Mouse (Mus musculus) frontal cortex, postnatal 14 days (tissue): Measurements from ENCODE around the gene Slc39a1.
"Not testable (repeated sequence)": the region's sequence is repeated elsewhere in the genome, so short reads cannot be mapped to it uniquely, and the experiment has no call there.

Source experiments
- DNase-seq, 2 experiments: peaks; one replicate each; pipeline ENCODE4 v3.0.0; 2022; ENCODE audit warnings: low spot score in 2 of 2

Slc39a1 gene

GRCm38 (mm10) chr3:90265932-90266741 is 18.2 kb downstream of the Slc39a1 start:
- DNase-seq = no peak

- no peak for DNase-seq
Observed at GRCm38 (mm10) chr3:90266901-90267775, 19.2 kb downstream of the Slc39a1 start.

- DNase-seq = no peak
Observed at GRCm38 (mm10) chr3:90268190-90268589, 20.2 kb downstream of the Slc39a1 start.

GRCm38 (mm10) chr3:90268971-90269370 is 21.0 kb downstream of the Slc39a1 start:
- no peak for DNase-seq

GRCm38 (mm10) chr3:90270784-90271183 is 22.8 kb downstream of the Slc39a1 start:
- DNase-seq = no peak

GRCm38 (mm10) chr3:90272170-90272569 is 24.2 kb downstream of the Slc39a1 start:
- DNase-seq = no peak

- no peak for DNase-seq
Observed at GRCm38 (mm10) chr3:90273855-90274254, 25.9 kb downstream of the Slc39a1 start.

- DNase-seq = no peak
Observed at GRCm38 (mm10) chr3:90275286-90275685, 27.3 kb downstream of the Slc39a1 start.

GRCm38 (mm10) chr3:90276858-90277257 is 28.9 kb downstream of the Slc39a1 start:
- no peak for DNase-seq

GRCm38 (mm10) chr3:90277793-90278192 is 29.8 kb downstream of the Slc39a1 start:
- DNase-seq = no peak

GRCm38 (mm10) chr3:90278211-90278610 is 30.2 kb downstream of the Slc39a1 start:
- DNase-seq = no peak

GRCm38 (mm10) chr3:90279216-90279615 is 31.2 kb downstream of the Slc39a1 start:
- no peak for DNase-seq

GRCm38 (mm10) chr3:90279743-90280142 is 31.8 kb downstream of the Slc39a1 start:
- DNase-seq = no peak

- no peak for DNase-seq
Observed at GRCm38 (mm10) chr3:90280708-90281107, 32.7 kb downstream of the Slc39a1 start.

GRCm38 (mm10) chr3:90284150-90284549 is 36.2 kb downstream of the Slc39a1 start:
- no peak for DNase-seq

- not testable (repeated sequence) for DNase-seq
Observed at GRCm38 (mm10) chr3:90289403-90289802, 41.4 kb downstream of the Slc39a1 start.

GRCm38 (mm10) chr3:90290602-90291001 is 42.6 kb downstream of the Slc39a1 start:
- DNase-seq = no peak

- no peak for DNase-seq
Observed at GRCm38 (mm10) chr3:90291982-90292344, 44.0 kb downstream of the Slc39a1 start.

- DNase-seq = peak; percentile 98 to 99
Observed at GRCm38 (mm10) chr3:90292345-90293275, 44.6 kb downstream of the Slc39a1 start, which contains the start of gene Gatad2b. Gene Gatad2b (plus strand): TSS chr3:90293178.

- peak in 1 of 2 experiments; percentile 33 for DNase-seq
Observed at GRCm38 (mm10) chr3:90293352-90294063, 45.5 kb downstream of the Slc39a1 start.

- no peak for DNase-seq
Observed at GRCm38 (mm10) chr3:90294064-90294440, 46.1 kb downstream of the Slc39a1 start.
